Mouse (Mus musculus) intestine, postnatal 0 days (tissue): ENCODE measurements around the gene Cxcr6. TPM values are rescaled to one million over a fixed set of nuclear protein-coding genes. Genes with fewer than 3 reads are reported as not detected.

Source experiments
- ATAC-seq: fragments of 200-750 bp; cut with Nextera tagmentation; 2 replicates; pipeline ENCODE4 v1.8.0; 2017; ENCODE audit warnings: mild to moderate bottlenecking, moderate TSS enrichment, moderate library complexity
- H3K27ac ChIP-seq: fragments of 300-500 bp; sonication (generic); 2 replicates; pipeline ENCODE4 v1.5.1; 2014; ENCODE audit warnings: mild to moderate bottlenecking, low read depth, low read length, moderate library complexity
- H3K27me3 ChIP-seq: fragments of 300-500 bp; sonication (generic); replicated peaks from 2 replicates; pipeline ENCODE4 v1.6.1; 2014; ENCODE audit warnings: low read length, mixed read lengths; ENCODE audit not compliant: control insufficient read depth, insufficient read depth
- H3K36me3 ChIP-seq: fragments of 300-500 bp; sonication (generic); 2 replicates; pipeline ENCODE4 v1.6.1; 2014; ENCODE audit warnings: mild to moderate bottlenecking, moderate library complexity; ENCODE audit not compliant: control insufficient read depth, insufficient read depth
- H3K4me1 ChIP-seq: fragments of 300-500 bp; sonication (generic); replicated peaks from 2 replicates; pipeline ENCODE4 v1.6.1; 2014; ENCODE audit warnings: antibody characterized with exemption, low read length, mixed read lengths; ENCODE audit not compliant: control insufficient read depth, insufficient read depth
- H3K4me2 ChIP-seq: fragments of 300-500 bp; sonication (generic); replicated peaks from 2 replicates; pipeline ENCODE4 v1.6.1; 2014; ENCODE audit warnings: low read depth, mild to moderate bottlenecking, moderate library complexity
- H3K4me3 ChIP-seq: fragments of 300-500 bp; sonication (generic); 2 replicates; pipeline ENCODE4 v1.5.1; 2014; ENCODE audit warnings: low read depth, low read length
- H3K9ac ChIP-seq: fragments of 300-500 bp; sonication (generic); 2 replicates; pipeline ENCODE4 v1.6.1; 2014; ENCODE audit warnings: mild to moderate bottlenecking, low read depth, low read length
- H3K9me3 ChIP-seq: fragments of 300-500 bp; sonication (generic); 2 replicates; pipeline ENCODE4 v1.6.1; 2016; ENCODE audit warnings: mixed run types; ENCODE audit not compliant: control insufficient read depth
- CTCF ChIP-seq: sonication (generic); IDR thresholded peaks from 2 replicates; pipeline ENCODE4 v1.5.1; 2016; ENCODE audit warnings: low read depth, mild to moderate bottlenecking, control low read depth, antibody characterized with exemption, moderate library complexity
- WGBS: fragments of 180-500 bp; shearing (Covaris S2); extraction: QIAGEN DNeasy Blood & Tissue Kit; methylation state at CpG from one replicate; pipeline ENCODE4 v1.1.7; 2014; 5-methylcytosine and 5-hydroxymethylcytosine counted together
- polyA plus RNA-seq: library from polyadenylated mRNA; unstranded; fragments of >200 nt; fragmentation: Nextera tagmentation; extraction: Ambion mirVana; gene quantifications from 2 replicates; pipeline ENCODE4 v1.2.1, GENCODE M21; 2015

Cxcr6 gene
- polyA plus RNA-seq: 0.90 and 1.3 TPM in 2 replicates

- 97% methylated on average over 5 of the region's 5 CpGs for WGBS
- no peak for TF ChIP-seq CTCF
- ATAC-seq: no peak
- no peak within 1 kb of the TSS for H3K27ac ChIP-seq
- H3K9ac ChIP-seq: no peak within 1 kb of the TSS
- H3K4me1 ChIP-seq: no peaks in the 10 kb centered on the region
- H3K27me3 ChIP-seq: no peaks in the 10 kb centered on the region
- H3K9me3 ChIP-seq: no peaks in the 10 kb centered on the region
- H3K4me2 ChIP-seq: no peak within 1 kb of the TSS
- peaks cover 40% of the 10 kb centered on the region for H3K36me3 ChIP-seq
- H3K4me3 ChIP-seq: no peak within 1 kb of the TSS
Observed at GRCm38 (mm10) chr9:123806267-123806666, at the start of gene Cxcr6. Gene Cxcr6 (plus strand): TSS chr9:123806475.

DNA sequence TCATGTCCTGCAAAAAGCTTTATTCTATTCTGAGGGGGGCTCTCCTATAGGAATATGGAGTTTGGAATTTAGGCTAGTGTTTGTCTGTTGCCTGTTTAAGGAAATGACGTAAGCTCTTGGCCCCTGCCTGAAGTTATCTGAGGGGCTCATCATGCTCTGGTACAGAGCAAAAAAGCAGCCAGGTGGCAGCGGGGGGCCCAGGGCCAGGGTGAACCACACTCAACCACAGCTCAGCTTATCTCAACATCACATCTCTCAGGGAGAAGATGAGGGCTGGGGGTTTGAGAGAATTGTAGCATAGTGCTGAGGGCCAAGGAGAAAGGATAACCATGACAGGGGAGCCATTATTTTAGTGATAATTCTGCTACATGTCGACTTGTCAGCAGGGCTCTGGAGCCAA lies 49.5 kb upstream of the Cxcr6 start:
- no peaks in the 10 kb centered on the region for H3K27me3 ChIP-seq
- H3K9ac ChIP-seq: no peak overlapping the region
- H3K4me3 ChIP-seq: no peak overlapping the region
- TF ChIP-seq CTCF: no peak
- ATAC-seq: no peak
- H3K36me3 ChIP-seq: no peaks in the 10 kb centered on the region
- no peak overlapping the region for H3K27ac ChIP-seq
- H3K4me2 ChIP-seq: no peak overlapping the region
- 63% methylated on average over 3 of the region's 3 CpGs for WGBS
- H3K4me1 ChIP-seq: no peaks in the 10 kb centered on the region
- no peaks in the 10 kb centered on the region for H3K9me3 ChIP-seq

DNA sequence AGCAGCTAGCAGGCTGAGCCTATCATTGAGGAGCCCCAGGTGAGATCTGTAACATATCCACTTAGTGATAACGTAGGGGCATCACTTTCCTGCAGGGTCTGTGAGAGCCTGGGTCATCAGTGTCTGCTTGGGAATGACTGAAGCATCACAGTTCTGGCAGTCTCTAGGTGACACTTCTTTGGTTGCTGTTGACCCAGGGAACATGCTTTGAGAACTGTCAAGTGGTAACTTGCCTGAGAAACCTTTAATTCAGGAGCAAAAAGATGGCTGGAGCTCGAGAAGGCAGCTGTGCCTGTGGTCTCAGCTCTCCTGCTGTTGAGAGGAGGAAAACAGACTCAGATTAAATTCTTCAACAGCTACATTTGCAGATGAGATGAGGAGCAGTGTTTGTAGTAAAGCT lies 48.9 kb upstream of the Cxcr6 start:
- no peak for TF ChIP-seq CTCF
- WGBS: 61% methylated on average over 2 of the region's 2 CpGs
- H3K4me2 ChIP-seq: no peak overlapping the region
- no peak overlapping the region for H3K27ac ChIP-seq
- H3K36me3 ChIP-seq: no peaks in the 10 kb centered on the region
- H3K9ac ChIP-seq: no peak overlapping the region
- H3K27me3 ChIP-seq: no peaks in the 10 kb centered on the region
- no peak overlapping the region for H3K4me3 ChIP-seq
- no peak for ATAC-seq
- H3K4me1 ChIP-seq: no peaks in the 10 kb centered on the region
- H3K9me3 ChIP-seq: no peaks in the 10 kb centered on the region

- no peak overlapping the region for H3K27ac ChIP-seq
- H3K9me3 ChIP-seq: no peaks in the 10 kb centered on the region
- no peak for TF ChIP-seq CTCF
- H3K4me1 ChIP-seq: no peaks in the 10 kb centered on the region
- no peak overlapping the region for H3K9ac ChIP-seq
- 50% methylated on average over 1 of the region's 1 CpGs for WGBS
- no peaks in the 10 kb centered on the region for H3K27me3 ChIP-seq
- H3K4me2 ChIP-seq: no peak overlapping the region
- no peak overlapping the region for H3K4me3 ChIP-seq
- no peaks in the 10 kb centered on the region for H3K36me3 ChIP-seq
- no peak for ATAC-seq
Observed at GRCm38 (mm10) chr9:123758156-123758555, 48.1 kb upstream of the Cxcr6 start.

DNA sequence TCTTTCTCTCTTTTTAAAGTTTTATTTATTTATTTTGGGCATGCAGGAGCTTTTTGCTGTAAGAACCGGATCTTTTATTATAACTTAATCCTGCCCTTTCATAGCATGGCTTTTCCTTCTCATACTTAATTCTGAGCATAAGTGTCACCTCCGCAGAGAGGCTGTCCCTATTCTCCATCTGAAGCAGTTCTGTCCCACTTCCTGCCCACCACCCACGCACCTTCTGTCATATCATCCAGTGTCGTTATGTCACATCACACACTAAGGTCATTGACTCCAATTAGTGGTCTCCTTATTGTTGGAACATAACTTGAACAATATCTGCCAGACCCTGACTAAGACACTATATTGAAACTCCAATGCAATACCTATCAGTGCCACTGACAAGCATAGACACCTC lies 47.6 kb upstream of the Cxcr6 start:
- H3K36me3 ChIP-seq: no peaks in the 10 kb centered on the region
- no peak overlapping the region for H3K27ac ChIP-seq
- 72% methylated on average over 4 of the region's 4 CpGs for WGBS
- H3K4me3 ChIP-seq: no peak overlapping the region
- H3K27me3 ChIP-seq: no peaks in the 10 kb centered on the region
- no peaks in the 10 kb centered on the region for H3K4me1 ChIP-seq
- no peak overlapping the region for H3K9ac ChIP-seq
- TF ChIP-seq CTCF: no peak
- no peak overlapping the region for H3K4me2 ChIP-seq
- no peaks in the 10 kb centered on the region for H3K9me3 ChIP-seq
- no peak for ATAC-seq

- no peak for ATAC-seq
- no peak for TF ChIP-seq CTCF
- H3K27ac ChIP-seq: no peak overlapping the region
- H3K27me3 ChIP-seq: no peaks in the 10 kb centered on the region
- no peaks in the 10 kb centered on the region for H3K4me1 ChIP-seq
- 85% methylated on average over 3 of the region's 3 CpGs for WGBS
- no peaks in the 10 kb centered on the region for H3K36me3 ChIP-seq
- H3K9me3 ChIP-seq: no peaks in the 10 kb centered on the region
- no peak overlapping the region for H3K4me2 ChIP-seq
- H3K4me3 ChIP-seq: no peak overlapping the region
- no peak overlapping the region for H3K9ac ChIP-seq
Observed at GRCm38 (mm10) chr9:123760806-123761205, 45.5 kb upstream of the Cxcr6 start.

DNA sequence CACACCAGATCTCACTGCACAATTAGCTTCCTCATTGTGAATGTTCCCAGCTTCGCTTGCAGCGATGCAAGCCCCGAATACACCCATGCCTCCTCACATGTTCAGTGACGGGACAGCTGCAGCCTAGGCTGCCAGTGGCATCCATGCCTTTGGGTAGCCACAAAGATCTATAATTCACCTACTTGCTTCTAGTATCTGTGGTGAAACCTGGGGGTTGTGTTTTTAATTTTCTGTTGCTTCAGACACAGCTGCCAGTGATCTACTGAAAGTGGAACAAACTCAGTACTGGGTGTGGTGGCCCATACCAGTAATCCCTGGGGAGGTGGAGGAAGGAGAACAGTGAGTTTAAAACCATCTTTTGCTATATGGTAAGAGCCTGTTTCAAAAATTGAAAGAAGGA lies 43.4 kb upstream of the Cxcr6 start:
- H3K36me3 ChIP-seq: no peaks in the 10 kb centered on the region
- TF ChIP-seq CTCF: no peak
- H3K9me3 ChIP-seq: no peaks in the 10 kb centered on the region
- H3K4me1 ChIP-seq: no peaks in the 10 kb centered on the region
- H3K27me3 ChIP-seq: no peaks in the 10 kb centered on the region
- no peak for ATAC-seq
- no peak overlapping the region for H3K4me3 ChIP-seq
- 80% methylated on average over 4 of the region's 4 CpGs for WGBS
- H3K9ac ChIP-seq: no peak overlapping the region
- no peak overlapping the region for H3K4me2 ChIP-seq
- no peak overlapping the region for H3K27ac ChIP-seq
